In genomic region chr8:79529556-79529955, GRCm38 (mm10) we compare ENCODE assay signal across 8 mouse cellular contexts.
A peak's percentile ranks its signal among the peaks of the same experiment; 100 is the strongest.
DNase-seq lines count a peak whose midpoint lies in the region; ATAC-seq and TF ChIP-seq lines count a peak whose summit lies in the region.
"Had no signal": no experiment of that assay in that cellular context is flagged by ENCODE, and none has a peak within 500 bp of the region (broad histone marks: within the 10 kb centered on the region; RNA-seq: fewer than 3 reads in every experiment).

No protein-coding gene starts in this region.

- no peak overlapping the region for H3K4me2 ChIP-seq in kidney, embryonic 14.5 days (replicated peaks; ENCODE audit: low read depth, low read length)
- no peak overlapping the region for H3K4me2 ChIP-seq in forebrain, embryonic 14.5 days (ENCODE audit: low read length)
- H3K4me2 ChIP-seq: hindbrain, embryonic 15.5 days had no signal

- H3K9me3 ChIP-seq in kidney, embryonic 14.5 days (ENCODE audit: control insufficient read depth, low read length): no peaks in the 10 kb centered on the region
- H3K9me3 ChIP-seq in E14TG2a.4 (ENCODE audit: low read length): peaks cover 7% of the 10 kb centered on the region; the same call in 1 of the 2 replicates
- H3K9me3 ChIP-seq in forebrain, embryonic 14.5 days (replicated peaks; ENCODE audit: control insufficient read depth, low read length): no peaks in the 10 kb centered on the region
- H3K9me3 ChIP-seq: hindbrain, embryonic 15.5 days had no signal

- ATAC-seq in kidney, embryonic 14.5 days (ENCODE audit: low FRiP score, low TSS enrichment): no peak
- 0 out of 2 replicates have a peak, but pooled peaks have one; percentile 33 for ATAC-seq in megakaryocyte, adult 5-6 weeks (ENCODE audit: poor library complexity, severe bottlenecking)
- no peak for ATAC-seq in forebrain, embryonic 14.5 days

- peak; percentile 15 for DNase-seq in kidney, postnatal 10 days
- DNase-seq in adrenal gland, adult 18-20 months (ENCODE audit: low spot score in 2 of 2): peak; percentile 40 to 43
- no peak for DNase-seq in forebrain, embryonic 14.5 days (ENCODE audit: low spot score)
- DNase-seq in left cerebral cortex, postnatal 14 days (ENCODE audit: low spot score in 2 of 2): no peak

- no peaks in the 10 kb centered on the region for H3K36me3 ChIP-seq in kidney, embryonic 14.5 days (ENCODE audit: control insufficient read depth, insufficient read depth, low read length)
- H3K36me3 ChIP-seq in E14TG2a.4 (ENCODE audit: insufficient read depth, low read length): no peaks in the 10 kb centered on the region
- H3K36me3 ChIP-seq in forebrain, embryonic 14.5 days (ENCODE audit: control insufficient read depth, insufficient read depth, low read length): no peaks in the 10 kb centered on the region
- H3K36me3 ChIP-seq: hindbrain, embryonic 15.5 days had no signal

- no peak overlapping the region for H3K27ac ChIP-seq in kidney, embryonic 14.5 days (ENCODE audit: low read depth, low read length)
- no peak overlapping the region for H3K27ac ChIP-seq in forebrain, embryonic 14.5 days (ENCODE audit: low read depth, low read length)
- H3K27ac ChIP-seq: hindbrain, embryonic 15.5 days had no signal

- H3K27me3 ChIP-seq in kidney, embryonic 14.5 days (ENCODE audit: control insufficient read depth, insufficient read depth, low read length): no peaks in the 10 kb centered on the region
- H3K27me3 ChIP-seq in E14TG2a.4 (ENCODE audit: insufficient read depth, low read length): no peaks in the 10 kb centered on the region
- no peaks in the 10 kb centered on the region for H3K27me3 ChIP-seq in forebrain, embryonic 14.5 days (replicated peaks; ENCODE audit: control insufficient read depth, insufficient read depth, low read length)
- H3K27me3 ChIP-seq: hindbrain, embryonic 15.5 days had no signal

- H3K4me1 ChIP-seq in kidney, embryonic 14.5 days (ENCODE audit: control insufficient read depth, insufficient read depth, low read length): no peaks in the 10 kb centered on the region
- H3K4me1 ChIP-seq in E14TG2a.4 (replicated peaks; ENCODE audit: low read depth, low read length): peaks cover 12% of the 10 kb centered on the region
- no peaks in the 10 kb centered on the region for H3K4me1 ChIP-seq in forebrain, embryonic 14.5 days (ENCODE audit: control insufficient read depth, insufficient read depth, low read length)
- H3K4me1 ChIP-seq: hindbrain, embryonic 15.5 days had no signal

- H3K4me3 ChIP-seq in kidney, embryonic 14.5 days (ENCODE audit: low read length): no peak overlapping the region
- no peak overlapping the region for H3K4me3 ChIP-seq in E14TG2a.4 (replicated peaks; ENCODE audit: low read length)
- H3K4me3 ChIP-seq in forebrain, embryonic 14.5 days (ENCODE audit: low read depth, low read length): no peak overlapping the region
- H3K4me3 ChIP-seq: hindbrain, embryonic 15.5 days had no signal

- WGBS in kidney, embryonic 14.5 days: 45% methylated on average over 4 of the region's 4 CpGs
- 30% methylated on average over 4 of the region's 4 CpGs for WGBS in forebrain, embryonic 14.5 days

- peak; percentile 69 for TF ChIP-seq CTCF in E14TG2a.4 (conservative IDR thresholded peaks at IDR 0.05; ENCODE audit: low read length)

- intact Hi-C loops in left cerebral cortex, postnatal 14 days (cut with DNase I): no loop called here

- H3K9ac ChIP-seq in kidney, embryonic 14.5 days (ENCODE audit: low read depth, low read length): no peak overlapping the region
- H3K9ac ChIP-seq in forebrain, embryonic 14.5 days (ENCODE audit: low read length): no peak overlapping the region
- H3K9ac ChIP-seq: hindbrain, embryonic 15.5 days had no signal

Comparison
In these comparisons a context has a peak if more than half of its experiments do, and no peak if none do; other contexts are left out.
1. DNase-seq: peak in kidney, postnatal 10 days (single experiment) and adrenal gland, adult 18-20 months (2 of 2); none in forebrain, embryonic 14.5 days (single experiment) and left cerebral cortex, postnatal 14 days (0 of 2).